Mouse (Mus musculus): ENCODE results near the gene Gnai1. TPM values are rescaled to one million over a fixed set of nuclear protein-coding genes. Genes with fewer than 3 reads are reported as not detected.

Gene Gnai1
- polyA plus RNA-seq, 1 experiment from 2014 or later, result 21.3 TPM

- no peak for ATAC-seq (ENCODE audit: low FRiP score)
- Histone ChIP-seq H3K9me3 (no peaks in the 10 kb centered on the region), H3K27ac (no peak overlapping the region), H3K4me3 (replicated peaks) (no peak overlapping the region), H3K4me1 (no peaks in the 10 kb centered on the region), H3K36me3 (replicated peaks) (no peaks in the 10 kb centered on the region), H3K4me2 (no peak overlapping the region), H3K27me3 (no peaks in the 10 kb centered on the region), H3K9ac (no peak overlapping the region)
- WGBS, result 95% methylated on average over 5 of the region's 5 CpGs
Measured at GRCm38 (mm10) chr5:18332256-18332655, 27.9 kb downstream of the Gnai1 start.

- no peak overlapping the region for H3K4me2 ChIP-seq
- no peak overlapping the region for H3K27ac ChIP-seq
- no peaks in the 10 kb centered on the region for H3K36me3 ChIP-seq (replicated peaks)
- 74% methylated on average over 8 of the region's 8 CpGs for WGBS
- H3K27me3 ChIP-seq, result no peaks in the 10 kb centered on the region
- H3K4me1 ChIP-seq, result no peaks in the 10 kb centered on the region
- no peak overlapping the region for H3K9ac ChIP-seq
- no peak overlapping the region for H3K4me3 ChIP-seq (replicated peaks)
- no peak for ATAC-seq (ENCODE audit: low FRiP score)
- no peaks in the 10 kb centered on the region for H3K9me3 ChIP-seq
Measured at GRCm38 (mm10) chr5:18330726-18331125, 29.4 kb downstream of the Gnai1 start.

GRCm38 (mm10) chr5:18326159-18326558 is 34.0 kb downstream of the Gnai1 start:
- no peak overlapping the region for H3K9ac ChIP-seq
- no peaks in the 10 kb centered on the region for H3K36me3 ChIP-seq (replicated peaks)
- H3K9me3 ChIP-seq, result no peaks in the 10 kb centered on the region
- H3K4me1 ChIP-seq, result no peaks in the 10 kb centered on the region
- H3K4me3 ChIP-seq (replicated peaks), result no peak overlapping the region
- H3K27ac ChIP-seq, result no peak overlapping the region
- H3K4me2 ChIP-seq, result no peak overlapping the region
- H3K27me3 ChIP-seq, result no peaks in the 10 kb centered on the region
- ATAC-seq (ENCODE audit: low FRiP score), result no peak
- 77% methylated on average over 6 of the region's 6 CpGs for WGBS

DNA sequence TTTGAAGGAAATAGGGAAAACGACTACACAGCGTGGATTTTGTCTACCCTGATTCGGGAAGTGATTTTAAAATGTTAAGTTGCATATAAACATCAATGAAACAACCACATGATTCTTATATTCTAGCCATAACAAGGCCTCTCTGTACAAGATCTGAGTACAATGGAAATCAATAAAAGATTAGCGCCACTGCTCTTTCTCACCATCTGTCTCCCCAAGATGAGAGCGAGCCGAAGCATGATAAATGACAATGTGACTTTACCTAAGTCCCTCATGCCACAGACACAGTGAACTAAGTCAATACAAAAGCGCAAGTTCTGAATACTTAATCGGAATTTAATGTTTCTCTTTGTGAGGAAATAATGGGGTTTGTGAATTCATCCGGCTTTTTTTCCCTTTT is 36.6 kb downstream of the Gnai1 start:
- 0 out of 2 replicates have a peak, but pooled peaks cover 3% of the 10 kb centered on the region for H3K9me3 ChIP-seq
- no peaks in the 10 kb centered on the region for H3K27me3 ChIP-seq
- no peaks in the 10 kb centered on the region for H3K36me3 ChIP-seq (replicated peaks)
- H3K4me1 ChIP-seq, result no peaks in the 10 kb centered on the region
- no peak for ATAC-seq (ENCODE audit: low FRiP score)
- H3K4me2 ChIP-seq, result no peak overlapping the region
- no peak overlapping the region for H3K4me3 ChIP-seq (replicated peaks)
- H3K27ac ChIP-seq, result no peak overlapping the region
- 82% methylated on average over 9 of the region's 9 CpGs for WGBS
- no peak overlapping the region for H3K9ac ChIP-seq

DNA sequence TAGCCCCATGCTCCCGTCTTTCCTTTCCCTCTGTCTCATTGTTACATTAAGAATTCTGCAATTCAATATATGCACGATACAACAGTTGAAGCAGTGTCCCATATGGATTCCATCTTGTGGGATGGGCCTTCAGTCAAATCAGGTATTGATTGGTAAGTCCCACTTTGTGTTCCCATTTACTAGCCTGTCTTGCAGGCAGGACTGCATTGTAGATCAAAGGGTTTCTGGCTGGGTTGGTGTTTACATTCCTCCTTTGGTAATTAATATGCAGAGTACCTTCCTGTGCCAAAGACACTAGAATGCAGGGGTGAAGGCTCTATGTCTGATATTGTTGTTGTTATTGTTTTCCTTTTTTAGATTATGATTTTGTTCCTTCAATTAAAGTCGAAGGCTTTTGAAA is 38.5 kb downstream of the Gnai1 start:
- ATAC-seq (ENCODE audit: low FRiP score), result no peak
- no peak overlapping the region for H3K4me2 ChIP-seq
- no peak overlapping the region for H3K9ac ChIP-seq
- WGBS, result 82% methylated on average over 3 of the region's 3 CpGs
- no peaks in the 10 kb centered on the region for H3K27me3 ChIP-seq
- H3K9me3 ChIP-seq, result 0 out of 2 replicates have a peak, but pooled peaks cover 3% of the 10 kb centered on the region
- no peak overlapping the region for H3K4me3 ChIP-seq (replicated peaks)
- H3K4me1 ChIP-seq, result no peaks in the 10 kb centered on the region
- no peaks in the 10 kb centered on the region for H3K36me3 ChIP-seq (replicated peaks)
- no peak overlapping the region for H3K27ac ChIP-seq

- Histone ChIP-seq H3K4me3 (replicated peaks) (no peak overlapping the region), H3K4me1 (no peaks in the 10 kb centered on the region; the same call in 1 of the 2 replicates), H3K9ac (no peak overlapping the region), H3K4me2 (no peak overlapping the region), H3K27ac (no peak overlapping the region), H3K9me3 (0 out of 2 replicates have a peak, but pooled peaks cover 3% of the 10 kb centered on the region), H3K27me3 (no peaks in the 10 kb centered on the region), H3K36me3 (replicated peaks) (no peaks in the 10 kb centered on the region)
- WGBS, result 79% methylated on average over 4 of the region's 4 CpGs
- no peak for ATAC-seq (ENCODE audit: low FRiP score)
Measured at GRCm38 (mm10) chr5:18318846-18319245, 41.3 kb downstream of the Gnai1 start.

- H3K9ac ChIP-seq, result no peak overlapping the region
- 72% methylated on average over 1 of the region's 1 CpGs for WGBS
Measured at GRCm38 (mm10) chr5:18307229-18307804, 52.8 kb downstream of the Gnai1 start.

DNA sequence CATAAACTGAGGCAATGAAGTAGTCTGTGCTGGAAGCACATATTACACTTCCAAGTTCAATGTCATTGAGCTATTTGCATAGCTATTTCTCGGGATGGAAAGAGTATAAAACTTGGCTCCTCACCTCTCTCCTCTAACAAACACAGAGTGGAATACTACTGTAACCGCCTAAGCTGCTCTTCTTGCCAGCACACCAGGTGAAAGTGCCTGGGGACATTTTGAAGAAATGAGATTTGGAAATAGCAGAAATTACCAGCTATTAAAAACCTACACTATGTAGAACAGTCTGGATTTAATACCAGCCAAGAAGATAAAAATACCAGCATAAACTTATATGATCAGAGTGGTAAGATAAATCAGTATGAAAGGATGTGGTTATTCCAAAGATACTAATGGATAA is 63.6 kb downstream of the Gnai1 start:
- no peak for ATAC-seq (ENCODE audit: low FRiP score)
- Histone ChIP-seq H3K27me3 (no peaks in the 10 kb centered on the region), H3K4me1 (no peaks in the 10 kb centered on the region), H3K4me2 (no peak overlapping the region), H3K9me3 (no peaks in the 10 kb centered on the region), H3K27ac (no peak overlapping the region), H3K36me3 (replicated peaks) (no peaks in the 10 kb centered on the region), H3K9ac (no peak overlapping the region), H3K4me3 (replicated peaks) (no peak overlapping the region)
- 78% methylated on average over 2 of the region's 2 CpGs for WGBS

More at GRCm38 (mm10) chr5:18307229-18307804, 52.8 kb downstream of the Gnai1 start:
- Histone ChIP-seq H3K27ac (no peak overlapping the region), H3K4me1 (no peaks in the 10 kb centered on the region), H3K36me3 (replicated peaks) (no peaks in the 10 kb centered on the region), H3K27me3 (no peaks in the 10 kb centered on the region), H3K4me3 (replicated peaks) (no peak overlapping the region), H3K4me2 (no peak overlapping the region), H3K9me3 (no peaks in the 10 kb centered on the region)
- ATAC-seq (ENCODE audit: low FRiP score), result no peak

DNA sequence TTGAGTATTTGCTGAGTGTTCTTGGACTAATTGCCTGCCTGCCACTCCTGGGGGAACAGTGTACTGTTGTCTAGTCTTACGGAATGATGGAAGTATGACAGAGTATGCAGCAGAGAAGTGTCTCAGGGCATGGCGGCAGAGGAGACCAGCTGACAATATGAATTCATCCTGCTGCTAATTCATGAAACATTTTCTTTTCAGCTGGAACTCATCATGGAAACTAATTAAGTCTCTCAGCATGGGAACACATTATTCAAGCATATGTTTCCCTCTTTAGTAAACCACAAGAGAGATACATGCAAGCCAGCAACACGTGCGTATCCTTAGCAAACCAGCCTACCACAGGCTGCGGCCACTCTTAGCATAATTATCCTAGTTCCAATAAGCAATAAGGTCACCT is 67.4 kb downstream of the Gnai1 start:
- no peaks in the 10 kb centered on the region for H3K36me3 ChIP-seq (replicated peaks)
- WGBS, result 59% methylated on average over 5 of the region's 5 CpGs
- ATAC-seq (ENCODE audit: low FRiP score), result peak; percentile 71
- H3K27me3 ChIP-seq, result no peaks in the 10 kb centered on the region
- H3K9me3 ChIP-seq, result no peaks in the 10 kb centered on the region
- peaks cover 7% of the 10 kb centered on the region; the same call in 1 of the 2 replicates for H3K4me1 ChIP-seq
- no peak overlapping the region for H3K27ac ChIP-seq
- H3K4me2 ChIP-seq, result no peak overlapping the region
- H3K4me3 ChIP-seq (replicated peaks), result no peak overlapping the region
- no peak overlapping the region for H3K9ac ChIP-seq

- Histone ChIP-seq H3K9me3 (no peaks in the 10 kb centered on the region), H3K4me2 (no peak overlapping the region), H3K36me3 (replicated peaks) (0 out of 2 replicates have a peak, but pooled peaks cover 7% of the 10 kb centered on the region), H3K9ac (no peak overlapping the region), H3K4me3 (replicated peaks) (no peak overlapping the region), H3K4me1 (peaks cover 7% of the 10 kb centered on the region; the same call in 1 of the 2 replicates), H3K27me3 (no peaks in the 10 kb centered on the region), H3K27ac (peak overlapping the region; percentile 47; the same call in 1 of the 2 replicates)
- 27% methylated on average over 4 of the region's 4 CpGs for WGBS
- no peak for ATAC-seq (ENCODE audit: low FRiP score)
Measured at GRCm38 (mm10) chr5:18289530-18289929, 70.6 kb downstream of the Gnai1 start.

- H3K27me3 ChIP-seq, result no peaks in the 10 kb centered on the region
- no peak overlapping the region for H3K9ac ChIP-seq
- no peak overlapping the region for H3K4me3 ChIP-seq (replicated peaks)
- 73% methylated on average over 7 of the region's 7 CpGs for WGBS
- no peak overlapping the region for H3K4me2 ChIP-seq
- H3K9me3 ChIP-seq, result no peaks in the 10 kb centered on the region
- H3K27ac ChIP-seq, result no peak overlapping the region
- peaks cover 7% of the 10 kb centered on the region; the same call in 1 of the 2 replicates for H3K4me1 ChIP-seq
- ATAC-seq (ENCODE audit: low FRiP score), result peak; percentile 49; the same call in 1 of the 2 replicates
- 0 out of 2 replicates have a peak, but pooled peaks cover 7% of the 10 kb centered on the region for H3K36me3 ChIP-seq (replicated peaks)
Measured at GRCm38 (mm10) chr5:18288694-18289093, 71.5 kb downstream of the Gnai1 start.

DNA sequence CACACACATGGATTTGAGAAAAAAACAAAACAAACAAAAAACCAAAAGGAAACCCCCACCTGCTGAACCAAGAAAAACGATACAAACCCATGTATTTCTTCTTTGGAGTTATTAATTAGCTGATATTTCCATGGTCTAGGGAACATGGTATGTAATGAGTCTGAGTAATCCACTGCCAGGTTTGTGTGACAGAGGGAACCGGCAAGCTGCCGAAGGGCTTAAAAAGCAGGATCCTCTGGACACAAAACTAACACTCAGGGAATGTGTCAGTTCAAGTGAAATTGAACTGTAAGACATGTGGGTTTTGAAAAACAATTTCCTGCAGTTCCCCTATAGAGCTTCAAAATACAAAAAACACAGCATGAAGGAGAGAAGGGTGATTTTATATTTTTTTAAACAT is 72.1 kb downstream of the Gnai1 start:
- Histone ChIP-seq H3K27me3 (no peaks in the 10 kb centered on the region), H3K4me1 (peaks cover 7% of the 10 kb centered on the region; the same call in 1 of the 2 replicates), H3K4me2 (no peak overlapping the region), H3K9ac (no peak overlapping the region), H3K27ac (no peak overlapping the region), H3K4me3 (replicated peaks) (no peak overlapping the region), H3K36me3 (replicated peaks) (0 out of 2 replicates have a peak, but pooled peaks cover 7% of the 10 kb centered on the region), H3K9me3 (no peaks in the 10 kb centered on the region)
- ATAC-seq (ENCODE audit: low FRiP score), result no peak
- WGBS, result 81% methylated on average over 3 of the region's 3 CpGs

- H3K4me3 ChIP-seq (replicated peaks), result no peak overlapping the region
- no peaks in the 10 kb centered on the region for H3K4me1 ChIP-seq
- no peak overlapping the region for H3K4me2 ChIP-seq
- no peaks in the 10 kb centered on the region for H3K9me3 ChIP-seq
- WGBS, result 82% methylated on average over 3 of the region's 3 CpGs
- ATAC-seq (ENCODE audit: low FRiP score), result no peak
- H3K9ac ChIP-seq, result no peak overlapping the region
- no peaks in the 10 kb centered on the region for H3K27me3 ChIP-seq
- H3K36me3 ChIP-seq (replicated peaks), result 0 out of 2 replicates have a peak, but pooled peaks cover 6% of the 10 kb centered on the region
- no peak overlapping the region for H3K27ac ChIP-seq
Measured at GRCm38 (mm10) chr5:18282095-18282494, 78.1 kb downstream of the Gnai1 start.
